Mouse (Mus musculus) left cerebral cortex, adult 18-20 months (tissue): Measurements from ENCODE around the gene Rgma. TPM values are rescaled to one million over a fixed set of nuclear protein-coding genes. Genes with fewer than 3 reads are reported as not detected.
A peak's percentile ranks its signal among the peaks of the same experiment; 100 is the strongest.

Source experiments
- DNase-seq, 2 experiments: peaks; one replicate each; pipeline ENCODE4 v3.0.0; 2021 to 2022; ENCODE audit warnings: low spot score in 2 of 2, mixed read lengths in 1 of 2
- total RNA-seq, 2 experiments: library from RNA; stranded (reverse); gene quantifications; 2 replicates each; pipeline ENCODE4 v1.2.3; 2021

The Rgma gene
- total RNA-seq, 2 experiments from 2014 or later, result 51.3 to 55.2 TPM

DNA sequence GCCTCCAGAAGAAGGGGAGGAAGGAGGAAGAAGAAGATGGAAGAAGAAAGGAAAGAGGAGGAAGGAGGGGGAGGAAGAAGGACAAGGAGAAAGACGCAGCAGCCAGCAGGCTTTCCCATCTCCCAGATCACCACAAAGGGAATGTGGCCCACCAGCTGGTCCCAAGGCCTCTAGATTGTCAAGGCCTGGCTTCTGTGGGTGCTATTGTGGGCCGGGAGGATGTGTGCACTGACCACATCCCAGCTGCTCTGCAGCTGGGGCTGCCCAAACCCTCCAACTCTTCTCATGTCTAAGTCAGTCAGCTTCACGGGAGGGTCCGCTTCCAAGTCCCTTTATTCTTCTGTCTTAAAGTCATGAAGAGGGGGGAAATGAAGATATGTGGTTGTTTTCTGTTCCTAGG lies 5.3 kb upstream of the Rgma start:
- no peak for DNase-seq

- no peak for DNase-seq
Observed at GRCm38 (mm10) chr7:73371587-73372321, 3.6 kb upstream of the Rgma start.

GRCm38 (mm10) chr7:73372352-73372970 lies 2.8 kb upstream of the Rgma start:
- peak; percentile 75 to 86 for DNase-seq

GRCm38 (mm10) chr7:73374727-73375126 lies 582 bp upstream of the Rgma start:
- DNase-seq, result peak; percentile 25 to 44

GRCm38 (mm10) chr7:73376101-73377001 lies 1.0 kb downstream of the Rgma start:
- peak; percentile 79 for DNase-seq

DNA sequence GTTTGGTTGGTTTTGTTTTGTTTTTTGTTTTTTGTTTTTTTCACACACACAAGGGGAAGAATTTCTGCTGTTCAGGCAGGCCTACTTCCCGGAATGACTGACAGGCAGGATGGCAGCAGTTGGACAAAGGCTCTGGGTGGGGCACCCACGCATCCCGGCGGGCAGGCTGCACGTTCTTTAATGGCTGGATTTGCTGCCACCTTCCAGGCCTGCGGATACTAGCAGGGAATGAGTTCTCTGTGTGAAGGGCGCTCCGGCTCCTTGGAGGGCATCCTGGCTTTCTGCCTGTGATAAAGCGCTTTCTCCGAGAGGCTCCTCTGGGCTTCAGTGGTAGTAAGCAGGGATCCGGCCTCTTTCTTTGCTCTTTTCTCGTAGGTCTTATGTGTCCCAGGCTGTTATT lies 2.0 kb downstream of the Rgma start:
- DNase-seq, result no peak

GRCm38 (mm10) chr7:73378034-73378433 lies 2.7 kb downstream of the Rgma start:
- no peak for DNase-seq

DNA sequence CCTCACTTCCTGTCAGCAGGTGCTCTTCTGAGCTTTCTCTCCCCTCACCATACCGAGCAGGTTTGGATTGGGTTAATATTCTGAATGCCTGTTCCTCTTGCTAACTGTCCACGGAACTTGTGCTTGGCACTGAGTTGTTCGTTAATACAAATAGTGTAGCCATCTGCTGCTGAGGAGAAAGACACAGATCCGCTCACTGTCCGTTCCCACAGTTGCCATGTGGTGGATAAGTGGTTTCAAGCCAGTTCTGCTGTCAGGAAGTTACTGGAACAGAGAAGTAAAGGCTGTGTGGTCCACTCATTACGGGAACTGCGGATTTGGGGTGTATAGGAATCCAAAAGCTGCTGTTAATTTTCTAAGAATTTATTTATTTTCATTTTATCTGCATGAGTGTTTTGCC lies 7.5 kb downstream of the Rgma start:
- DNase-seq, result no peak

- DNase-seq, result no peak
Observed at GRCm38 (mm10) chr7:73388866-73389265, 13.6 kb downstream of the Rgma start.

- no peak for DNase-seq
Observed at GRCm38 (mm10) chr7:73389419-73389818, 14.1 kb downstream of the Rgma start.

DNA sequence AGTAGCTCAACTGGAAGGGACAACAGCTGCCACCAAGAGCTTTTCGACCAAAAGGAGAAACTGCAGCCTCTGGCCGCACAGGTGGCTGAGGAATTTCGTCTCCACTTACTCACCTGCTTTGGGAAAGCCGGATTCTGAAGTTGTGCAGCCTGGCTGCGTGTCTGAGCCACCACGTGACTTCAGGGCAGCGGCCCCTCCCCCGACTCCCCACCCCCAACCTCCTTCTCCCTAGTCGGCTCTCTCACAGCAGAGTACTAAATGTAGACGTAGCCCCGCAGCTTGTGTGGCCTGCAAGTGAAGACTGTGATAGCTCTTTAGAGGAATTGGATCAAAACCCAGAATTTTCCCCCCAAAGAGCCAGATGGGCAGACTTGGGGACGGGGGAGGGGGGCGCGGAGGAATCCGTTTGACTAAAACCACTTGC lies 14.6 kb downstream of the Rgma start:
- no peak for DNase-seq

DNA sequence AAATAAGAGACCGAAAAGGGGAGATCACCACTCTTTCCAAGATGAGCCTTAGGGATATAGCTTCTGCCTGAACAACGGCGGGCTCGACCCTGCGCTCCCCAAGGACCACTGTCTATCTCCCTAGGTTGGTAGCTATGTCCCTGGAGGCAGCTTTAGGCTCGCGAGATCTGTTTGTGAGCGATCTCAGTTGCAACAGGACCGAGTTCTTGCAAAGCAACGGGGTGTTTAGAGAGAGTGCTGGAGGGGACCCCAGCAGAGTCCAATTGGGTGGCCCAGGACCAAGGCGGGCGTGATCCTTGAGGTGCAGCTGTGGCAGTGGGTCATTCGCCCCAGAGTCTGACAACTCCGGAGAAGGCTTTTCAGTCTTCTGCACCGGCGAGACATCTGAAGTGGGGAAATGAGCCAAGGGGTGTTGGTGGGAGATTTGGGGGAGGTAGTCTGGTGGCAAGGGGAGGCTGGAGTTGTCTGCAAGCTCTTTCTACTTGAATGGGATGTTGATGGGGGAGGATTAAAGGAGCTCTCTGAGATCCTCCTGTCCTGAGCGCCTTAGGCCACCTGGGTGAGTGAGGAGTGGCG lies 15.2 kb downstream of the Rgma start:
- no peak for DNase-seq

GRCm38 (mm10) chr7:73391002-73391517 lies 15.8 kb downstream of the Rgma start:
- DNase-seq, result peak; percentile 70 to 83

DNA sequence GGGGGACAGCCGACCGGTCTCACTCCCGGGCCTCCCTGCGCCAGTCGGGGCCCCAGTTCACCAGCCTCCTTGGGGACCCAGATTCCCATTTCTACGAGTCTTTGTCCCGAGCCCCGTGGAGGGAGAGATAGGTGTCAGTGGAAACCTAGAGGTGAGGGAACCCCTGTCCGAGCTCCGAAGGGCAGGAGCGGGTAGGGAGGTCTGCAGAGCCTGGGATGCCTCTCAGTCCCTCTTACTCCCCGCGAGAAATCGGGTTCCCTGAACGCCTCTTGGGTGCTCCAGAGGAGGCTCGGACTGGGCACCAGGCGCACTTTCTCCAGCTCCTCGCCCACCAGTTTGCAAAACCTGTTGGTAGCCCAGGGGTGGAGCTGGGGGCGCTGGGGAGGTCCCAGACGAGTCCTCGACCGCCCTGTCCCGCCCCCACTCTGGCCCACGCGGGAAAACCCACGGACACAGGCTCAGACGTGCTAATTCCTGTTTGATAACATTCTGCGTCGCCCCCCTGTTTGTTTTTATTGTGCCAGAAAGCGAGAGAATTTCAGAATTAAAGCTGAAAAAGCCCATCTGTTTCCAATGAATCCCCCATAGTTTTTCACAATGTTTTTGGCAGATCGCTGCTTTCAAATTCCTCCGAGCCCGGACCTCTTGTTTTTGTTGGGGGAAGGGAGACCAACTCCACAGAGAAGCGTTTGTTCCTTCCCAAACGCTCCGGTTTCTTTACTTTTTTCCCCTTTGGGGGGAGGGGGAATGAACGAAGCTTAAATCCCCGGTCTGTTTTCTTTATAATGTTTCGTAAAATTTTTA lies 16.4 kb downstream of the Rgma start:
- DNase-seq, result peak; percentile 26 to 35

GRCm38 (mm10) chr7:73392359-73392758 lies 17.1 kb downstream of the Rgma start:
- no peak for DNase-seq

DNA sequence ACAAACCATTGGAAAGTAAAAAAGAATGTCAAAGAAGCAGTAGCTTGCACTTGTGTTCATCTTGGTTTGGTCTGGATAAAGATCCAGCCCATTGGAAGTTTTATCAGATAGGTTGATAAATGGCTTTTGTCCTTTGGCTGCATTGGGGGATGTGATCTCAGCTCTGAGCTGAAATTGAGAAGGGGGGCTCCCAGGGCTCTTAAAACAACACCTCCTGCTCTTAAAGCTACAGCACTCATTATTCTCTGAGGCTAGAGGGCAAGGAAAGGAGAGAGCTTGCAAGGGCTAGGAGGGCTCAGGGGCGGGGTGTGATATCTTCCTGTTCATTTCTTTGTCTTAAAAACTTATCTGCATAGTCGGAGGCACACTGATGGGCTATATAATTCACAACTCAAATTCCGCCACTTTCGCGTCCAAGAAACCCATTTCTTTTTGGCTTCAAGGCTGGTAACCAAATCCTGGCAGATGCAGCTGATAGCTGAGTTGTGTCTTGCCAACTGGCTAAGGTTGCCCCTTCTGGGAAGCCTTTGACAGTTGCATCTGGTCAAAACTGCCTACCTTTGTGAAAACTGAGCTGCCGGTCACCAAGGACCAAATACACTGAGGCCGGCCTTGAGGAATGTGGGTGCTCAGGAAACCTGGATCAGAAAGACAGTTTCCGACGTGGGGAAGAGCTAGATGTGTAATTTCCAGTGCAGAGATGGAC lies 18.2 kb downstream of the Rgma start:
- DNase-seq, result no peak

DNA sequence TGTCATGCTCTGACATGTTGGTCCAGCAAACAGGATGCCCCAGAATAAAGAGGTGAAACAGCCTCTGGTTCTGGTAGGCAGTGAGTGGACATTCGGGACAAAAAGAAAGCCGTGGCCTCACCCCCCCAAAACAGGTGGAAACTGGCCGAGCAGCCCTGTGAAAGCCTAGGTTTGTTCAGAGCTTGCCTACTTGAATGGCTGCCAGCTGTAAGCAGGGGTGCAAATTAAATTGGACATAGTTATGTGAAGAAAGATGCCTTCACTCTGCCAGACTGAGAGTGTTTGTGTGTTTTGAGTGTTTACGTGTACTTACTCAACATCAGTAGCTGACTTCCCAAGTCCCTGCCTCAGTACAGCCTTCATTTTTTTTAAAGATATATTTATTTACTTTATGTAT lies 18.7 kb downstream of the Rgma start:
- DNase-seq, result no peak

DNA sequence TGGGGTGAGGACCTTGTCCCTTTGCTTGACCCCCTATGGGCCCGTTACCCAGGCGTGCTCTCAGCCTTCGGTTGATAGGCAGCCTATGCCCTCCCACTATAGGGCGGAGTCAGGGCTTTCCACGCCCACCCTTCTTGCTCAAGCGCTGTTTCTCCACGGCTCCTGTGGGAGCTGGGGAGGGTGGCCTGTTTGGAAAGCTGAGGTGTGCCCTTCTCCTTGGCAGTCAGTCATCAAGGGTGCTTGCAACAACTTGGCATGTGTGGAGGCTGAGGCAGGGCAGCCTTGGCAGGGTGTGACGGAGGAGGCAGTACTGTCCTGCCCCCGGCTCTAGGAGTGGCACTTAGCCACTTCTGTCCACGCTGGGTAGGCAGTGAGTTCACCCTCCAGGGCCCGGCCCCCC lies 23.0 kb downstream of the Rgma start:
- peak in 1 of 2 experiments; percentile 67 for DNase-seq

DNA sequence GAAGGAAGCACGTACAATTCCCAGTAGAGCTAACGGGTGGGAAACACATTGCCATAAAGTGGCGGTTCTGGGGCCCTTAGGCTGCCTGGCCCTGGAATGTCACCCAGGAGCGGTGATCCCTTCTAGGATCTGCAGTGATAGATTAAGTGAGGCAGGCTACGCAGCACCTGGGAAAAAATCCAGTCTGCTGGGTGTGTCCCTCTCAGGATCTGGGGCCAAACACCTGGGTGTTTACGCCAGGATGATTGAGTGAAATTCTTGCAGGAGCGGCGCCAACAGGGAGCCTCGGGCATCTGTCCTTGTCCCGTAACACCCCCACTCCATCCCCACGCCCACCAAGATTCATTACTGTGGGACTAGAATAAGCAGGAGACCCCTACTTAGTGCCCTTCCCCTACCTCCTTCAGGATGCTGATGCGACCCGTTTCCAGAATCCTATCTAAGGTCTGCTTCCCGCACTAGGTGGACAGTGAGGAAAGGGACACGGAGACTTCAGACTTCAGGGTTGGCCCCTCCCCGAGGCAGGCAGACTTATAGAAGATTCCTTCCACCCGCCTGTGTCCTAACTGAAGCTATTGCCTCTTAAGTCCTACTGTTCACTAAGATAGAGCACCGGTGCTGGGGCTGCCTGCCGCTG lies 23.6 kb downstream of the Rgma start:
- no peak for DNase-seq
